Mouse (Mus musculus): ENCODE measurements around the gene Gipr. TPM values are rescaled to one million over a fixed set of nuclear protein-coding genes. Genes with fewer than 3 reads are reported as not detected.

Gene Gipr
- polyA plus RNA-seq (2014; fragmentation: Nextera tagmentation; extraction: Ambion mirVana) = 2.2 and 2.7 TPM in 2 replicates

- WGBS = 10% methylated on average over 14 of the region's 14 CpGs
- no peaks in the 10 kb centered on the region for H3K9me3 ChIP-seq (ENCODE audit: control insufficient read depth, low read length)
Observed at GRCm38 (mm10) chr7:19165656-19166423, at the start of gene Gipr. Gene Gipr, minus strand, starts transcription at chr7:19166127.

GRCm38 (mm10) chr7:19214940-19215339 is 49.0 kb upstream of the Gipr start:
- Histone ChIP-seq H3K27ac (ENCODE audit: low read depth) (no peak overlapping the region), H3K36me3 (ENCODE audit: control insufficient read depth, insufficient read depth, low read length) (no peaks in the 10 kb centered on the region), H3K9ac (ENCODE audit: low read length) (no peak overlapping the region), H3K4me2 (ENCODE audit: low read length) (no peak overlapping the region), H3K9me3 (ENCODE audit: control insufficient read depth, low read length) (no peaks in the 10 kb centered on the region), H3K27me3 (replicated peaks; ENCODE audit: control insufficient read depth, insufficient read depth, low read length) (peaks cover 4% of the 10 kb centered on the region; the same call in 1 of the 2 replicates), H3K4me3 (ENCODE audit: low read depth, low read length) (no peak overlapping the region), H3K4me1 (replicated peaks; ENCODE audit: control insufficient read depth, insufficient read depth, low read length) (no peaks in the 10 kb centered on the region; the same call in 1 of the 2 replicates)
- WGBS = 66% methylated on average over 9 of the region's 9 CpGs
- DNase-seq (ENCODE audit: low spot score) (no peak), ATAC-seq (replicated peaks; ENCODE audit: low FRiP score, low TSS enrichment, low read depth) (no peak)

More at GRCm38 (mm10) chr7:19165656-19166423, at the start of gene Gipr:
- H3K4me1 ChIP-seq (replicated peaks; ENCODE audit: control insufficient read depth, insufficient read depth, low read length) = peaks cover 22% of the 10 kb centered on the region
- H3K4me3 ChIP-seq (ENCODE audit: low read depth, low read length) = no peak within 1 kb of the TSS
- no peak for DNase-seq (ENCODE audit: low spot score)
- H3K36me3 ChIP-seq (ENCODE audit: control insufficient read depth, insufficient read depth, low read length) = no peaks in the 10 kb centered on the region
- H3K4me2 ChIP-seq (ENCODE audit: low read length) = peak within 1 kb of the TSS; percentile 33
- ATAC-seq (replicated peaks; ENCODE audit: low FRiP score, low TSS enrichment, low read depth) = no peak
- H3K9ac ChIP-seq (ENCODE audit: low read length) = no peak within 1 kb of the TSS
- peaks cover 8% of the 10 kb centered on the region; the same call in 1 of the 2 replicates for H3K27me3 ChIP-seq (replicated peaks; ENCODE audit: control insufficient read depth, insufficient read depth, low read length)
- no peak within 1 kb of the TSS for H3K27ac ChIP-seq (ENCODE audit: low read depth)

GRCm38 (mm10) chr7:19214369-19214768 is 48.4 kb upstream of the Gipr start:
- H3K4me3 ChIP-seq (ENCODE audit: low read depth, low read length) = no peak overlapping the region
- DNase-seq (ENCODE audit: low spot score) = no peak

GRCm38 (mm10) chr7:19213385-19213784 is 47.5 kb upstream of the Gipr start:
- no peak overlapping the region for H3K27ac ChIP-seq (ENCODE audit: low read depth)
- H3K9ac ChIP-seq (ENCODE audit: low read length) = no peak overlapping the region
- H3K36me3 ChIP-seq (ENCODE audit: control insufficient read depth, insufficient read depth, low read length) = no peaks in the 10 kb centered on the region
- 48% methylated on average over 2 of the region's 2 CpGs for WGBS
- no peak overlapping the region for H3K4me3 ChIP-seq (ENCODE audit: low read depth, low read length)
- H3K9me3 ChIP-seq (ENCODE audit: control insufficient read depth, low read length) = no peaks in the 10 kb centered on the region
- peak overlapping the region; percentile 68; the same call in 1 of the 2 replicates for H3K4me2 ChIP-seq (ENCODE audit: low read length)
- DNase-seq (ENCODE audit: low spot score) (no peak), ATAC-seq (replicated peaks; ENCODE audit: low FRiP score, low TSS enrichment, low read depth) (no peak)
- peaks cover 4% of the 10 kb centered on the region; the same call in 1 of the 2 replicates for H3K27me3 ChIP-seq (replicated peaks; ENCODE audit: control insufficient read depth, insufficient read depth, low read length)
- H3K4me1 ChIP-seq (replicated peaks; ENCODE audit: control insufficient read depth, insufficient read depth, low read length) = no peaks in the 10 kb centered on the region; the same call in 1 of the 2 replicates

More at GRCm38 (mm10) chr7:19214369-19214768, 48.4 kb upstream of the Gipr start:
- Histone ChIP-seq H3K4me1 (replicated peaks; ENCODE audit: control insufficient read depth, insufficient read depth, low read length) (no peaks in the 10 kb centered on the region; the same call in 1 of the 2 replicates), H3K9ac (ENCODE audit: low read length) (no peak overlapping the region), H3K9me3 (ENCODE audit: control insufficient read depth, low read length) (no peaks in the 10 kb centered on the region), H3K27me3 (replicated peaks; ENCODE audit: control insufficient read depth, insufficient read depth, low read length) (peaks cover 4% of the 10 kb centered on the region; the same call in 1 of the 2 replicates), H3K27ac (ENCODE audit: low read depth) (no peak overlapping the region), H3K36me3 (ENCODE audit: control insufficient read depth, insufficient read depth, low read length) (no peaks in the 10 kb centered on the region), H3K4me2 (ENCODE audit: low read length) (no peak overlapping the region)
- WGBS = 73% methylated on average over 7 of the region's 7 CpGs
- no peak for ATAC-seq (replicated peaks; ENCODE audit: low FRiP score, low TSS enrichment, low read depth)

- whole genome bisulfite sequencing = 2% methylated on average over 26 of the region's 30 CpGs
- peak within 1 kb of the TSS; percentile 68 for H3K4me2 ChIP-seq (ENCODE audit: low read length)
- H3K36me3 ChIP-seq (ENCODE audit: control insufficient read depth, insufficient read depth, low read length) = no peaks in the 10 kb centered on the region
- no peaks in the 10 kb centered on the region; the same call in 1 of the 2 replicates for H3K4me1 ChIP-seq (replicated peaks; ENCODE audit: control insufficient read depth, insufficient read depth, low read length)
- DNase-seq (ENCODE audit: low spot score) (peak; percentile 66), ATAC-seq (replicated peaks; ENCODE audit: low FRiP score, low TSS enrichment, low read depth) (peak; percentile 78)
- peak within 1 kb of the TSS; percentile 44 for H3K9ac ChIP-seq (ENCODE audit: low read length)
- H3K4me3 ChIP-seq (ENCODE audit: low read depth, low read length) = peak within 1 kb of the TSS; percentile 42
- H3K9me3 ChIP-seq (ENCODE audit: control insufficient read depth, low read length) = no peaks in the 10 kb centered on the region
- H3K27ac ChIP-seq (ENCODE audit: low read depth) = no peak within 1 kb of the TSS
- H3K27me3 ChIP-seq (replicated peaks; ENCODE audit: control insufficient read depth, insufficient read depth, low read length) = peaks cover 4% of the 10 kb centered on the region; the same call in 1 of the 2 replicates
Observed at GRCm38 (mm10) chr7:19211996-19212755, 46.2 kb upstream of the Gipr start, which contains the start of gene Gpr4. Gene Gpr4, plus strand, starts transcription at chr7:19212538.

GRCm38 (mm10) chr7:19211041-19211675 is 45.2 kb upstream of the Gipr start:
- no peak for ATAC-seq (replicated peaks; ENCODE audit: low FRiP score, low TSS enrichment, low read depth)
- H3K27me3 ChIP-seq (replicated peaks; ENCODE audit: control insufficient read depth, insufficient read depth, low read length) = peaks cover 4% of the 10 kb centered on the region; the same call in 1 of the 2 replicates
- no peaks in the 10 kb centered on the region for H3K9me3 ChIP-seq (ENCODE audit: control insufficient read depth, low read length)
- 68% methylated on average over 5 of the region's 5 CpGs for WGBS
- H3K9ac ChIP-seq (ENCODE audit: low read length) = no peak overlapping the region
- no peak for DNase-seq (ENCODE audit: low spot score)
- no peaks in the 10 kb centered on the region for H3K36me3 ChIP-seq (ENCODE audit: control insufficient read depth, insufficient read depth, low read length)
- H3K27ac ChIP-seq (ENCODE audit: low read depth) = no peak overlapping the region
- no peak overlapping the region for H3K4me2 ChIP-seq (ENCODE audit: low read length)
- no peaks in the 10 kb centered on the region; the same call in 1 of the 2 replicates for H3K4me1 ChIP-seq (replicated peaks; ENCODE audit: control insufficient read depth, insufficient read depth, low read length)
- H3K4me3 ChIP-seq (ENCODE audit: low read depth, low read length) = no peak overlapping the region

- Histone ChIP-seq H3K36me3 (ENCODE audit: control insufficient read depth, insufficient read depth, low read length) (0 out of 2 replicates have a peak, but pooled peaks cover 7% of the 10 kb centered on the region), H3K9ac (ENCODE audit: low read length) (no peak overlapping the region), H3K4me3 (ENCODE audit: low read depth, low read length) (no peak overlapping the region), H3K27me3 (replicated peaks; ENCODE audit: control insufficient read depth, insufficient read depth, low read length) (peaks cover 4% of the 10 kb centered on the region; the same call in 1 of the 2 replicates), H3K27ac (ENCODE audit: low read depth) (no peak overlapping the region), H3K4me1 (replicated peaks; ENCODE audit: control insufficient read depth, insufficient read depth, low read length) (no peaks in the 10 kb centered on the region; the same call in 1 of the 2 replicates), H3K4me2 (ENCODE audit: low read length) (no peak overlapping the region), H3K9me3 (ENCODE audit: control insufficient read depth, low read length) (no peaks in the 10 kb centered on the region)
- ATAC-seq (replicated peaks; ENCODE audit: low FRiP score, low TSS enrichment, low read depth) (no peak), DNase-seq (ENCODE audit: low spot score) (no peak)
- WGBS = 93% methylated on average over 5 of the region's 5 CpGs
Observed at GRCm38 (mm10) chr7:19210010-19210409, 44.1 kb upstream of the Gipr start.

GRCm38 (mm10) chr7:19209494-19209893 is 43.6 kb upstream of the Gipr start:
- ATAC-seq (replicated peaks; ENCODE audit: low FRiP score, low TSS enrichment, low read depth) = no peak

More at GRCm38 (mm10) chr7:19209494-19209893, 43.6 kb upstream of the Gipr start:
- DNase-seq (ENCODE audit: low spot score) = no peak
- no peak overlapping the region for H3K4me3 ChIP-seq (ENCODE audit: low read depth, low read length)
- no peak overlapping the region for H3K9ac ChIP-seq (ENCODE audit: low read length)
- no peak overlapping the region for H3K4me2 ChIP-seq (ENCODE audit: low read length)
- no peaks in the 10 kb centered on the region; the same call in 1 of the 2 replicates for H3K4me1 ChIP-seq (replicated peaks; ENCODE audit: control insufficient read depth, insufficient read depth, low read length)
- no peak overlapping the region for H3K27ac ChIP-seq (ENCODE audit: low read depth)
- peaks cover 4% of the 10 kb centered on the region; the same call in 1 of the 2 replicates for H3K27me3 ChIP-seq (replicated peaks; ENCODE audit: control insufficient read depth, insufficient read depth, low read length)
- H3K36me3 ChIP-seq (ENCODE audit: control insufficient read depth, insufficient read depth, low read length) = 0 out of 2 replicates have a peak, but pooled peaks cover 7% of the 10 kb centered on the region
- WGBS = 89% methylated on average over 4 of the region's 4 CpGs
- no peaks in the 10 kb centered on the region for H3K9me3 ChIP-seq (ENCODE audit: control insufficient read depth, low read length)

All from intestine, embryonic 14.5 days (tissue).